Mouse (Mus musculus) forebrain, embryonic 11.5 days (tissue): ENCODE measurements around the gene Ppp1r13b. TPM values are rescaled to one million over a fixed set of nuclear protein-coding genes. Genes with fewer than 3 reads are reported as not detected.
"Not testable (repeated sequence)": the region's sequence is repeated elsewhere in the genome, so short reads cannot be mapped to it uniquely, and the experiment has no call there.

Experiments used
- ATAC-seq: fragments of 200-750 bp; cut with Nextera tagmentation; replicated peaks from 2 replicates; pipeline ENCODE4 v1.8.0; 2017; ENCODE audit warnings: moderate TSS enrichment; ENCODE audit not compliant: low FRiP score
- DNase-seq: peaks from one replicate; pipeline ENCODE4 v3.0.0-alpha.2; 2017; ENCODE audit warnings: low spot score
- H3K27ac ChIP-seq: fragments of 300-500 bp; sonication (generic); 2 replicates; pipeline ENCODE4 v1.5.1; 2014; ENCODE audit warnings: low read depth, low read length
- H3K27me3 ChIP-seq: fragments of 300-500 bp; sonication (generic); 2 replicates; pipeline ENCODE4 v1.6.1; 2014; ENCODE audit warnings: mild to moderate bottlenecking, low read length, mixed read lengths; ENCODE audit not compliant: control insufficient read depth, insufficient read depth
- H3K36me3 ChIP-seq: fragments of 300-500 bp; sonication (generic); 2 replicates; pipeline ENCODE4 v1.6.1; 2014; ENCODE audit warnings: mild to moderate bottlenecking, low read length, moderate library complexity, mixed read lengths; ENCODE audit not compliant: control insufficient read depth, insufficient read depth
- H3K4me1 ChIP-seq: fragments of 300-500 bp; sonication (generic); replicated peaks from 2 replicates; pipeline ENCODE4 v1.6.1; 2014; ENCODE audit warnings: low read length, mixed read lengths; ENCODE audit not compliant: control insufficient read depth, insufficient read depth
- H3K4me2 ChIP-seq: fragments of 300-500 bp; sonication (generic); 2 replicates; pipeline ENCODE4 v1.6.1; 2014; ENCODE audit warnings: low read depth, mild to moderate bottlenecking, low read length, moderate library complexity, mixed read lengths; ENCODE audit not compliant: severe bottlenecking
- H3K4me3 ChIP-seq: fragments of 300-500 bp; sonication (generic); 2 replicates; pipeline ENCODE4 v1.5.1; 2014; ENCODE audit warnings: low read depth, low read length
- H3K9ac ChIP-seq: fragments of 300-500 bp; sonication (generic); 2 replicates; pipeline ENCODE4 v1.6.1; 2014; ENCODE audit warnings: low read length
- H3K9me3 ChIP-seq: fragments of 300-500 bp; sonication (generic); 2 replicates; pipeline ENCODE4 v1.6.1; 2016; ENCODE audit warnings: low read length, mixed read lengths; ENCODE audit not compliant: control insufficient read depth
- WGBS: fragments of 180-500 bp; shearing (Covaris S2); extraction: QIAGEN DNeasy Blood & Tissue Kit; methylation state at CpG from one replicate; pipeline ENCODE4 v1.1.7; 2014; 5-methylcytosine and 5-hydroxymethylcytosine counted together
- polyA plus RNA-seq: library from polyadenylated mRNA; unstranded; fragments of >200 nt; fragmentation: Nextera tagmentation; extraction: Ambion mirVana; gene quantifications from 2 replicates; pipeline ENCODE4 v1.2.1, GENCODE M21; 2014

Gene Ppp1r13b
- 6.3 and 7.6 TPM in 2 replicates for polyA plus RNA-seq

DNA sequence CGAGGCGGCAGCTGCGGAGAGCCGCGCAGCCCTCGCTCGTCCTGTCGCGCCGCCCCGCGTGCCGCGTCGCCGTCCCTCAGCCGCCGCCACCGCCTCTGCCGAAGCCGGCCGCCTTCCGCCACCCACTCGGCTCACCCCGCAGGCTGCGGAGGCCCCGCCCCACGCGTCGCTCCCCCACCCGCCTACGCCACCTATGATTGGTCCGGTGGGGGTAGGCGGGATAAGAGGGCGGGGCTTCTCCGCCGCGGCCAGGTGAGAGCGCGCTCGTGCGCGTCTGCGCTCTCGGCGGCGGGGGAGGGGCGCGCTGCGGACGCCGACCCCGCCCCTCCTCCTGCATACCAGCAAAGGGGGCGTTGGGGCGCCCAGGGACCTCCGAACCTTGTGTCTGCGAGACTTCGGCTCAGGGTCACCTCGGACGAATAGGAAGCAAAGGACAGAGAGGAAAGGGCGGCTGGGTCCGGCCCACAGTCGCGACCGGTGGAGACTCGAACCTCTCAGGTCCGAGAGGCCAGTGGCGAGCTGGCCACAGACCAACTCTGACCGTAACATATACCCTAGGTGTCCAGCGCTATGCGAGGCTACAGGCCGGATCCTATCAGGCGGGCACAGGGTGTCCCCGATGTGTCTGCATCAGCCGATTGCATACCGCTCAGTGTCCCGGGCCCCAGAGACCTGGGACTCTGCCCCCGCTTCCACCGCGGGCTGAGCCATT lies at the start of gene Ppp1r13b:
TSS of gene Ppp1r13b (minus strand) at position 141 of the 712 bp plus-strand sequence.
- WGBS: under 1% methylated on average over 80 of the region's 80 CpGs
- Histone ChIP-seq H3K4me3 (peak within 1 kb of the TSS; percentile 67), H3K4me2 (peak within 1 kb of the TSS; percentile 87)

DNA sequence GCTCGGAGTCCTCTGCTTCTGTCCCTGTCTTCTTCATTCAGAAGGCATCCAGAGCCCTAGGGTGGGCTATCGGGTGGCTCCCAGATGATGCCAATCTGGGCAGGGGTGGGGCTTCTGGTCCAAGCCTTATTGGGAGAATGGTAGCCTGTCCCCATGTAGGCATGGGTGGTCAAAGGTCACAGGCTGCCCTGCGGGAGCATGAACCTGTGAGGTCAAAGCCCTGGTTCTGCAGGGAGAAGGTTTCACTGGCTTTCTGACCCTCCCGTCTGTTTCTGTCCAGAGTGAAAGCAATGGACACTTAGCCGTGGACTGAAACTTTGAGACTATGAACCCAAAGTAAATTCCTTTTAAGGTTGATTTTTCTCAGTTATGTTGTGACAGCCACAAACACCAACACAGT lies 48.3 kb upstream of the Ppp1r13b start:
- DNase-seq (no peak), ATAC-seq (no peak)
- Histone ChIP-seq H3K27me3 (no peaks in the 10 kb centered on the region), H3K4me3 (no peak overlapping the region), H3K4me1 (no peaks in the 10 kb centered on the region), H3K27ac (no peak overlapping the region), H3K4me2 (no peak overlapping the region), H3K9me3 (no peaks in the 10 kb centered on the region), H3K36me3 (peaks cover 16% of the 10 kb centered on the region), H3K9ac (no peak overlapping the region)
- 75% methylated on average over 5 of the region's 5 CpGs for WGBS

More for the DNA sequence above, at the start of gene Ppp1r13b:
- Histone ChIP-seq H3K27me3 (peaks cover 17% of the 10 kb centered on the region), H3K27ac (peak within 1 kb of the TSS; percentile 12; the same call in 1 of the 2 replicates), H3K36me3 (no peaks in the 10 kb centered on the region), H3K9ac (peak within 1 kb of the TSS; percentile 66), H3K4me1 (peaks cover 2% of the 10 kb centered on the region; the same call in 1 of the 2 replicates), H3K9me3 (no peaks in the 10 kb centered on the region)
- DNase-seq (peak; percentile 95), ATAC-seq (peak; percentile 96)

DNA sequence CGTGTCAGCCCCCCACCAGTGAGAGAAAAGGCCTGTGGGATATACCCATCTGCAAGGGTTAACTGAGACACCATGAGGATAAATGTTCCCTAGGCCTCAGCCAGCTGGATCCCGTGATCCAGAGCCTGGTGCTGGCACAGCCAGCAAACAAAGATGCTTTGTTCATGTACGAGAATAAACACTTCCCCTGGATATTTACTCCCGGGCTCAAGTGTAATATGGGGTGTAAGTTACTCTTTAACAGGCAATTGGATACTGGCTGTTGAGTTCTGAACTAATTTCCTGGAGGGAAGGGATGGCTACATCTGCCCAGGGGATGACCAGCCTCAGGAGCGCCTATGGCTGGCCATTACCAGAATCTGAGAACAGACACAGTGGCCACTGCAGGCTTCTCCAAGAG lies 43.8 kb upstream of the Ppp1r13b start:
- DNase-seq (no peak), ATAC-seq (no peak)
- no peaks in the 10 kb centered on the region for H3K36me3 ChIP-seq
- 56% methylated on average over 5 of the region's 5 CpGs for WGBS
- no peaks in the 10 kb centered on the region for H3K27me3 ChIP-seq
- no peak overlapping the region for H3K9ac ChIP-seq
- no peaks in the 10 kb centered on the region for H3K9me3 ChIP-seq
- H3K4me1 ChIP-seq: no peaks in the 10 kb centered on the region
- H3K4me3 ChIP-seq: no peak overlapping the region
- no peak overlapping the region for H3K4me2 ChIP-seq
- no peak overlapping the region for H3K27ac ChIP-seq

DNA sequence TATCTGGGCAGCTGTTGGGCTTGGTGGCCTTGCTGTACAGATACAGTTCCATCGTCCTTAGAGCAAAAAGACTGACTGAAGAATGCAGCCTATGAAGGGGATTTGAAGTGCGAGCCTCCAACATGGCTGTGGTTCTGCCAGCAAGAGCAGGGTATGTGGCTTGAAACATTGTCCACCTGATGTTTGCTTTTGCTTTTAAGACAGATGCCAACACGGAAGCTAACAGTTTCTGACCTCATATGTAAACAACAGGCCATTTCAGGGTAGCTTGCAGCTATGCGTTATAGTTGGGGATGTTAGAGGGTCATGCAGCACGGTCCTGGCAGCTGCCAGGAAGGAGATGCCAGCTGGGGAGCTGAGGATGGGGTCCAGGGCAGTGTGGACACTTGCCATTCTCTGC lies 42.6 kb upstream of the Ppp1r13b start:
- Histone ChIP-seq H3K27me3 (no peaks in the 10 kb centered on the region), H3K9ac (no peak overlapping the region), H3K36me3 (no peaks in the 10 kb centered on the region), H3K4me2 (no peak overlapping the region), H3K4me1 (no peaks in the 10 kb centered on the region; the same call in 1 of the 2 replicates), H3K9me3 (no peaks in the 10 kb centered on the region), H3K27ac (no peak overlapping the region), H3K4me3 (no peak overlapping the region)
- 83% methylated on average over 5 of the region's 5 CpGs for WGBS
- DNase-seq (no peak), ATAC-seq (no peak)

DNA sequence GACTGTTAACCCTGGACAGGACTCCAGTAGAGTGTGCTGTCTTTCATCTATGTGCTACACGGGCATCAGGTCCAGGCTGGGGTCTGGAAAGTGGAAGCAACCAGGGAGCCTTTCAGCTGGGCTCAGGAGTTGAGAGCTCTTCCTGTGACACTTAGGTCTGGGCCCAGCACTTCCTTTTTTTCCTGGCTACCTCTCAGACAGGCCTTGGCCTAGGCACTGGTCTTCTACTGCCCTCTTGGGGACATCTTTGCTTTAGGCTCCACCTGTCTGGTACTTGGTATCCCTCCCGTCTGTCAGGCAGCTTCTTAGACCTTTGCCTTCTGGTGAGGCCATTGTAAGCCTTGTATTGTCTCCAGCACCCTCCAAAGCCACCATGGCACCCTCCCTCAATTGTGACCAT lies 38.8 kb upstream of the Ppp1r13b start:
- ATAC-seq (no peak), DNase-seq (no peak)
- H3K4me3 ChIP-seq: no peak overlapping the region
- no peaks in the 10 kb centered on the region for H3K27me3 ChIP-seq
- H3K9ac ChIP-seq: no peak overlapping the region
- no peak overlapping the region for H3K27ac ChIP-seq
- no peaks in the 10 kb centered on the region for H3K36me3 ChIP-seq
- H3K4me1 ChIP-seq: peaks cover 3% of the 10 kb centered on the region; the same call in 1 of the 2 replicates
- no peak overlapping the region for H3K4me2 ChIP-seq
- WGBS: 53% methylated on average over 2 of the region's 2 CpGs
- H3K9me3 ChIP-seq: no peaks in the 10 kb centered on the region

DNA sequence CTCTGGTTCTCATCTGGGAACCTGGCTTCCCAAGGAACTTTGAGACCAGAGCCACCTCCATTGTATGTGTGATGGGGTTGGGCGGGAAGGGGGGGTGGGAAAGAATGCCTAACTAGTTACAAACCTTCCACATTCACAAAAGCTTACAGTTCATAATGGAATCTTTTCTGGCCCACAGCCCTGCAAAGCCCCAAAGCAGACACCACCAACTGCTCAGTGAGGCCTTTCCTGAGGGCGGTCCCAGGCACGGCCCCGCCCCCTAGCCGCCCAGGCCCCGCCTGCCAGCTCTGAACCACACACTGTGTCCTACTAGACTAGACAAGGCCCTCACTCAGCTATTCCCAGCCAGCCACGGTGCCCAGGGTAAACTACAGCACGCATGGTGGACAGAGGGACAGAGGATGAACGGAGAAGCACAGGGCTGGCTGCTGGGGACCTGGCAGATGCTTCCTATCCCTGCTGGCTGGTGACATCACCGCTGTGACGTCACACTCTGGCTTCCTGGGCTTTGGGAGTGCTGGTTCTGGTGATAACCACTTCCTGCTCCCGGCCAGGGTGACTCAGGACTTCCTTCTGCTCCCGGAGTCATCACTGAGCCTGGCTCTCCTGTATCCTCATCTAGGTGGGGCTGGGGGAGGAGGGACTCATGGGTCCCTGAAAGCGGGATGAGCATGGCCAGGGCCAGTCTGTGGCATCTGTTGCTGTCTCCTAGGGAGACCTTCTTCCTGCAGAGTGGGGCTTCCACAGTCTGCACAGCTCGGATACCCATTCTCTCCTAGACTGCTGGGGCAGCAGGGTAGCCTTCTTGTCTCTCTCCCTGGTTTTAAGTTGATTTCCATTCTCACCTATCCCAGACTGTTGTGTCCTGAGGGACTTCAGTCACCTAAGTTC lies 38.1 kb upstream of the Ppp1r13b start:
- peak; percentile 70; the same call in 1 of the 2 replicates for ATAC-seq
- peak overlapping the region; percentile 2; the same call in 1 of the 2 replicates for H3K27ac ChIP-seq
- DNase-seq, H3K4me2 ChIP-seq, H3K4me1 ChIP-seq, H3K4me3 ChIP-seq, H3K9me3 ChIP-seq, H3K9ac ChIP-seq, H3K27me3 ChIP-seq, H3K36me3 ChIP-seq: not testable (repeated sequence)
- 76% methylated on average over 10 of the region's 15 CpGs for WGBS

DNA sequence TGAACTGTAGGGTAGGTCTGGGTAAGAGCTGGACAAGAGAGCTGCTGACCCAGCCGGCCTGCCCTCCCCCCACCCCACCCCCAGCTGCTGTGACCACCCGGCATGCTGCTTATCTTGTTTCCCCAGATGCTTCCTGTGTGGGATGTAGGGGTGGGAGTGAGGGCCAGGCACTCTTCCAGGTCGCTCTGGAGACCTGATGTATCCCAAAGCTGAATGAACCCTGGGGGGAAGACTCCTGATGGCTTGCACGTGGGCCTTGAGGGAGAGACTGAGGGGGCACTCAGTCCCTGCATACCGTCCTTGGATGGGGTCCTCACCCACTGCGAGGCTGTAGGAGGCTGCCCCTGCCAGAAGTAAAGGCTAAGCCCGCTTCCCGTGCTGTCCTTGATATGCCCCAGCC lies 37.2 kb upstream of the Ppp1r13b start:
- peak overlapping the region; percentile 2; the same call in 1 of the 2 replicates for H3K27ac ChIP-seq
- DNase-seq (no peak), ATAC-seq (no peak)

DNA sequence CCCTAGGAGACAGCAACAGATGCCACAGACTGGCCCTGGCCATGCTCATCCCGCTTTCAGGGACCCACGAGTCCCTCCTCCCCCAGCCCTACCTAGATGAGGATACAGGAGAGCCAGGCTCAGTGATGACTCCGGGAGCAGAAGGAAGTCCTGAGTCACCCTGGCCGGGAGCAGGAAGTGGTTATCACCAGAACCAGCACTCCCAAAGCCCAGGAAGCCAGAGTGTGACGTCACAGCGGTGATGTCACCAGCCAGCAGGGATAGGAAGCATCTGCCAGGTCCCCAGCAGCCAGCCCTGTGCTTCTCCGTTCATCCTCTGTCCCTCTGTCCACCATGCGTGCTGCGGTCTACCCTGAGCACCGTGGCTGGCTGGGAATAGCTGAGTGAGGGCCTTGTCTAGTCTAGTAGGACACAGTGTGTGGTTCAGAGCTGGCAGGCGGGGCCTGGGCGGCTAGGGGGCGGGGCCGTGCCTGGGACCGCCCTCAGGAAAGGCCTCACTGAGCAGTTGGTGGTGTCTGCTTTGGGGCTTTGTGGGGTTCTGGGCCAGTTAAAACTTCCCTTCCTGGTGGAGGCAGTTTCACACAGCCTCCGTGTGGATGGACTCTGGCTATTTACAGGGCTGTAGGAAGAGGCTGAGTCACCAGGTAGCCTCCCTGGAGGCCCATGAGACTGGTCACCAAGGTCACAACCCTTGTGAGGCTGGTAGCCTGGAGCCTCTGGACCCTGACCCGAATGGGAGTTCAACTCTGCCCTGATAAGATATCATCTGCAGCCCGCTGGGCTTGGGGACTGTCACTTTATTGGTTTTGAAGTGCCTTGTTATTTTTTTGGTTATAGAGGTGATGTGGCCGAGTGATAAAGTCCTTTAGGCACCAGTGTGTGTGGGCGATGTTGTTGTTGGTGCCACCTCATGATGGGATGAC lies 36.4 kb upstream of the Ppp1r13b start:
- not testable (repeated sequence) for H3K9me3 ChIP-seq, DNase-seq, H3K4me3 ChIP-seq, H3K27me3 ChIP-seq, H3K9ac ChIP-seq, H3K27ac ChIP-seq, H3K4me1 ChIP-seq, H3K36me3 ChIP-seq, H3K4me2 ChIP-seq
- ATAC-seq: peak; percentile 52; the same call in 1 of the 2 replicates
- WGBS: 71% methylated on average over 14 of the region's 20 CpGs

More for the DNA sequence above, 37.2 kb upstream of the Ppp1r13b start:
- WGBS: 78% methylated on average over 8 of the region's 8 CpGs
- peaks cover 3% of the 10 kb centered on the region; the same call in 1 of the 2 replicates for H3K4me1 ChIP-seq
- H3K9me3 ChIP-seq: no peaks in the 10 kb centered on the region
- H3K36me3 ChIP-seq: no peaks in the 10 kb centered on the region
- H3K4me2 ChIP-seq: no peak overlapping the region
- H3K9ac ChIP-seq: no peak overlapping the region
- no peak overlapping the region for H3K4me3 ChIP-seq
- H3K27me3 ChIP-seq: no peaks in the 10 kb centered on the region
